Mouse (Mus musculus) forebrain, postnatal 0 days (tissue): ENCODE measurements around the gene Oaz2. TPM values are rescaled to one million over a fixed set of nuclear protein-coding genes. Genes with fewer than 3 reads are reported as not detected.

Experiments used
- ATAC-seq: fragments of 200-750 bp; cut with Nextera tagmentation; 2 replicates; pipeline ENCODE4 v1.8.0; 2017; ENCODE audit warnings: mild to moderate bottlenecking, moderate library complexity
- DNase-seq: peaks from one replicate; pipeline ENCODE4 v3.0.0-alpha.2; 2015
- H3K27ac ChIP-seq: fragments of 300-500 bp; sonication (generic); 2 replicates; pipeline ENCODE4 v1.5.1; 2014; ENCODE audit warnings: low read depth, mild to moderate bottlenecking, antibody characterized with exemption, low read length, moderate library complexity, mixed read lengths
- H3K27me3 ChIP-seq: fragments of 300-500 bp; sonication (generic); 2 replicates; pipeline ENCODE4 v1.6.1; 2014; ENCODE audit warnings: mild to moderate bottlenecking, low read length, mixed read lengths; ENCODE audit not compliant: insufficient read depth
- H3K36me3 ChIP-seq: fragments of 300-500 bp; sonication (generic); 2 replicates; pipeline ENCODE4 v1.6.1; 2014; ENCODE audit warnings: mild to moderate bottlenecking, moderate library complexity; ENCODE audit not compliant: insufficient read depth
- H3K4me1 ChIP-seq: fragments of 300-500 bp; sonication (generic); 2 replicates; pipeline ENCODE4 v1.6.1; 2014; ENCODE audit warnings: antibody characterized with exemption; ENCODE audit not compliant: insufficient read depth
- H3K4me2 ChIP-seq: fragments of 300-500 bp; sonication (generic); 2 replicates; pipeline ENCODE4 v1.6.1; 2014; ENCODE audit warnings: low read depth, mild to moderate bottlenecking, moderate library complexity
- H3K4me3 ChIP-seq: fragments of 300-500 bp; sonication (generic); 2 replicates; pipeline ENCODE4 v1.5.1; 2014; ENCODE audit warnings: low read depth, low read length, mixed read lengths
- H3K9ac ChIP-seq: fragments of 300-500 bp; sonication (generic); 2 replicates; pipeline ENCODE4 v1.6.1; 2014; ENCODE audit warnings: mild to moderate bottlenecking
- H3K9me3 ChIP-seq: fragments of 300-500 bp; sonication (generic); 2 replicates; pipeline ENCODE4 v1.6.1; 2016; ENCODE audit warnings: low read length
- CTCF ChIP-seq: sonication (generic); IDR thresholded peaks from 2 replicates; pipeline ENCODE4 v1.5.1; 2016; ENCODE audit warnings: antibody characterized with exemption, control low read depth, low read depth
- WGBS: fragments of 180-500 bp; shearing (Covaris S2); extraction: QIAGEN DNeasy Blood & Tissue Kit; methylation state at CpG from one replicate; pipeline ENCODE4 v1.1.7; 2014; 5-methylcytosine and 5-hydroxymethylcytosine counted together
- polyA plus RNA-seq: library from polyadenylated mRNA; unstranded; fragments of >200 nt; fragmentation: Nextera tagmentation; extraction: Ambion mirVana; gene quantifications from 2 replicates; pipeline ENCODE4 v1.2.1, GENCODE M21; 2015
- total RNA-seq: library from RNA; depleted of rRNA; stranded (reverse); fragments of >200 nt; gene quantifications from 2 replicates; pipeline ENCODE4 v1.2.3, GENCODE M21; 2014

Gene Oaz2
- total and polyA plus RNA-seq, 2 experiments from 2014 or later = 301 to 374 TPM

DNA sequence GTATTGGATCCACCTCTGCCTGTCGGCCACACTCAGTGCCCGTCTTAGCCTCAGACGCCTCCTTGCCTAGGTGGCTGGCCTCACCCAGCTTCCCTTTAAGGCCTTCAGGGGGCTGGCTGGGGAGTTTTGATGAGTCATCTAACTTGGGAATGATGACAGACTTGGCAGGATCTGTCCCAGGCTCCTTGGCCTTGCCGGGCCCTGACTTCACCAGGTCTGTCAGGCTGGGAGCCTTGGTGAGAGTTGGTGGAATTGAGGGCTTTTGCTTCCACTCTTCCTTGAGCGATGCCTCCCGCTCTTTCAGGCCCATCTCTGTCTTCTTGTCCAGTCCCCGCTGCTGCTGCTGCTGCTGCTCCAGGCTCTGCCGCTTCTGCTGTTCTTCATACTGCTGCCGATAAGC, 34.5 kb downstream of the Oaz2 start:
- TF ChIP-seq CTCF = no peak
- Histone ChIP-seq H3K4me2 (no peak overlapping the region), H3K4me1 (no peaks in the 10 kb centered on the region), H3K4me3 (no peak overlapping the region), H3K27ac (no peak overlapping the region), H3K36me3 (peaks cover 44% of the 10 kb centered on the region), H3K9me3 (no peaks in the 10 kb centered on the region), H3K27me3 (no peaks in the 10 kb centered on the region), H3K9ac (no peak overlapping the region)
- ATAC-seq (no peak), DNase-seq (no peak)
- 92% methylated on average over 9 of the region's 9 CpGs for WGBS

GRCm38 (mm10) chr9:65703241-65703640, 35.4 kb downstream of the Oaz2 start:
- DNase-seq (no peak), ATAC-seq (no peak)
- Histone ChIP-seq H3K36me3 (peaks cover 36% of the 10 kb centered on the region), H3K27me3 (no peaks in the 10 kb centered on the region), H3K4me1 (no peaks in the 10 kb centered on the region), H3K27ac (no peak overlapping the region), H3K4me2 (no peak overlapping the region), H3K9me3 (no peaks in the 10 kb centered on the region), H3K9ac (no peak overlapping the region), H3K4me3 (no peak overlapping the region)
- WGBS = 89% methylated on average over 7 of the region's 7 CpGs
- no peak for TF ChIP-seq CTCF

GRCm38 (mm10) chr9:65703926-65704595, 36.3 kb downstream of the Oaz2 start:
- H3K27ac ChIP-seq = no peak overlapping the region

DNA sequence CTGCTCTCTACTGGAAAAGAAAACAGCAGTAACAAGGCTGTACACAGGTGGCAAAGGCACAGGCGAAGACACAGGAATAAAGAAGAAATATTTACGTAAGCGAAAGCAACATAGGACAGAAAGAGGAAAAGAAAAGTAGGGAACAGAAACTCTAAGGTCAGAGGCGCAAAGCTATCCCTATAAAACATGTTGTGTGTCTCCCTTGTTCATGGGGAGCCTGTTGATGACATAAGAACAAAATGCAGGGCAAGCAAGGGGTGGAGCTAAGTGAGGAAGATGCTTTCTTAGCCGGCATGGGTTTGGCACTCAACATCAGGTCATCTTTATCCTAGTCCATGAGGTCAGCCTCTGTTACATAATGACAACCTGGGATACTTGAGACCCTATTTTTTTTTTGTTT, 50.4 kb downstream of the Oaz2 start:
- no peak overlapping the region for H3K4me3 ChIP-seq
- H3K4me2 ChIP-seq = no peak overlapping the region
- TF ChIP-seq CTCF = no peak
- peaks cover 7% of the 10 kb centered on the region for H3K4me1 ChIP-seq
- ATAC-seq = no peak
- WGBS = 95% methylated on average over 5 of the region's 5 CpGs
- H3K9ac ChIP-seq = no peak overlapping the region
- no peak overlapping the region for H3K27ac ChIP-seq
- H3K27me3 ChIP-seq = no peaks in the 10 kb centered on the region
- H3K9me3 ChIP-seq = no peaks in the 10 kb centered on the region
- H3K36me3 ChIP-seq = no peaks in the 10 kb centered on the region
- DNase-seq = no peak

More at GRCm38 (mm10) chr9:65703926-65704595, 36.3 kb downstream of the Oaz2 start:
- no peaks in the 10 kb centered on the region for H3K4me1 ChIP-seq
- H3K4me3 ChIP-seq = no peak overlapping the region
- WGBS = 90% methylated on average over 24 of the region's 24 CpGs
- H3K9me3 ChIP-seq = no peaks in the 10 kb centered on the region
- TF ChIP-seq CTCF = no peak
- no peak overlapping the region for H3K4me2 ChIP-seq
- no peak overlapping the region for H3K9ac ChIP-seq
- ATAC-seq = no peak
- DNase-seq = no peak
- H3K27me3 ChIP-seq = no peaks in the 10 kb centered on the region
- H3K36me3 ChIP-seq = peaks cover 30% of the 10 kb centered on the region

GRCm38 (mm10) chr9:65721161-65721566, 53.4 kb downstream of the Oaz2 start:
- Histone ChIP-seq H3K4me1 (peaks cover 23% of the 10 kb centered on the region), H3K4me2 (no peak overlapping the region), H3K36me3 (no peaks in the 10 kb centered on the region), H3K4me3 (no peak overlapping the region), H3K27me3 (no peaks in the 10 kb centered on the region), H3K27ac (no peak overlapping the region), H3K9ac (no peak overlapping the region), H3K9me3 (no peaks in the 10 kb centered on the region)
- 77% methylated on average over 10 of the region's 10 CpGs for WGBS
- ATAC-seq (no peak), DNase-seq (no peak)
- no peak for TF ChIP-seq CTCF

DNA sequence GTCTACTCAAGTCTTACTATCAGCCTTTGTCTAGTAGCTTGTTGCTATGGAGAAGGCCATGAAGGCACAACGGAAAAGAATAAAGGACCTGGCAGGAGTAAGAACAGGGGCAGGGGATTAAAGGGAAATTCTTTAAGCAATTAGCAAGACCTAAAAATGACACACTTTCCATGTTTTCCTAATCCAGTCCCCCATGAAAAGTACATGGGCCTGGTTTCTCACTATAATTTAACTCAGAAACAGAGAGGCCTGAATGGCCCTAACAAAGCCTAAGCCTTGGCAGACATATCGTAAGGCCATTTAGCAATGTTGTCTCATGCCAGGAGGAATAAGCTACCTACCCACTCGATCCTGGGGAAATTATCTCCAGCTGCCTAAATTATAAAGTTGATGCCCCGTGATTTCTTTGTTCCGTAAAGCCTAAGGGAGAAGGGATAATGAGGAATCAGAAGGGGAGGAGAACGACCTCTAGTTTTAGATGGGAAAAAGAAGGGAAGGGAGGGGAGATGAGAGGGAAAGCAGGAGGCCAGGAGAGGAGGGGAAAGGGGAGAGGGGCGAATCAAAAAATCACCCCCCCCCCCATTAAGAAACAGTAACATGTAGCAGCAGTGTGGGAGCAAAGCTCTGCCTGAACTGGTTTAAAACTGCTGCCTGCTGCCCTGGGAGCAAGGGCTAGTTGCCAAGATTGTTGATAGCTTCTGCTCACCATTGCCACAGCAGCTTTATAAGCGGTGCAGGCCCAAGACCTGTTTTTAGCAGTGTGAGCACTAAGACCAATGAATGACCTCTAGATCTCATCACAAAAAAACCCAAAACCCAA, 56.9 kb downstream of the Oaz2 start:
- peak; percentile 65 for DNase-seq
- no peaks in the 10 kb centered on the region for H3K27me3 ChIP-seq
- 5% methylated on average over 8 of the region's 8 CpGs for WGBS
- no peaks in the 10 kb centered on the region for H3K9me3 ChIP-seq
- no peak for TF ChIP-seq CTCF
- peaks cover 23% of the 10 kb centered on the region for H3K4me1 ChIP-seq
- no peak overlapping the region for H3K4me2 ChIP-seq
- ATAC-seq = peak; percentile 76
- no peaks in the 10 kb centered on the region for H3K36me3 ChIP-seq
- no peak overlapping the region for H3K4me3 ChIP-seq
- peak overlapping the region; percentile 79 for H3K27ac ChIP-seq
- peak overlapping the region; percentile 14; the same call in 1 of the 2 replicates for H3K9ac ChIP-seq

DNA sequence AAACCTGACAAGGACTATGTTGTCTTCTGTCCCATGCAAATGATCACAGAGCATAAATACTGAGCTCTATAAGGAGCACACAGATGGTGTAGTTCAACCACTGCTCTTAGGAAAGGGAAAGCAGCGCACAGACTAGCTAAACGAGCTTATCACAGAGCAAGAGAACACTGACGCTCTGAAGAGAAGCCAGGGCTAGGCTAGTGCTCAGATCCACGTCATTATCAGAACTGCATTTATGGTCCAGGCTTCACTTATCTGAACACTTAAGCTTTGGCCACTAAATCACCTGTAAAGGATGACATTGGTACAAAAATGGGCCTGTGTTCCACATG, 57.5 kb downstream of the Oaz2 start:
- 19% methylated on average over 4 of the region's 4 CpGs for WGBS
- no peaks in the 10 kb centered on the region for H3K9me3 ChIP-seq
- H3K36me3 ChIP-seq = no peaks in the 10 kb centered on the region
- H3K27ac ChIP-seq = peak overlapping the region; percentile 79
- no peak for TF ChIP-seq CTCF
- H3K4me1 ChIP-seq = peaks cover 23% of the 10 kb centered on the region
- H3K4me3 ChIP-seq = no peak overlapping the region
- ATAC-seq (peak; percentile 57), DNase-seq (no peak)
- no peak overlapping the region for H3K4me2 ChIP-seq
- no peaks in the 10 kb centered on the region for H3K27me3 ChIP-seq
- 0 out of 2 replicates have a peak overlapping the region, but pooled peaks have one; percentile 14 for H3K9ac ChIP-seq
